Mouse (Mus musculus): ENCODE measurements around the gene Maneal. TPM values are rescaled to one million over a fixed set of nuclear protein-coding genes. Genes with fewer than 3 reads are reported as not detected.

Maneal gene
- polyA plus RNA-seq (2015; fragmentation: Nextera tagmentation; extraction: Ambion mirVana): 0.55 and 0.68 TPM in 2 replicates

GRCm38 (mm10) chr4:124861283-124862188 lies at the start of gene Maneal:
Maneal (minus strand) TSS chr4:124862171.
- H3K27ac ChIP-seq: no peak within 1 kb of the TSS
- H3K9me3 ChIP-seq: no peaks in the 10 kb centered on the region
- H3K36me3 ChIP-seq: no peaks in the 10 kb centered on the region
- peaks cover 32% of the 10 kb centered on the region for H3K27me3 ChIP-seq (replicated peaks)
- H3K4me3 ChIP-seq (replicated peaks): peak within 1 kb of the TSS; percentile 49
- WGBS: 4% methylated on average over 70 of the region's 77 CpGs
- no peak within 1 kb of the TSS for H3K9ac ChIP-seq
- H3K4me1 ChIP-seq: 0 out of 2 replicates have a peak, but pooled peaks cover 5% of the 10 kb centered on the region
- 0 out of 2 replicates have a peak, but pooled peaks have one; percentile 27 for ATAC-seq (ENCODE audit: insufficient read depth, low FRiP score, low read depth)
- peak within 1 kb of the TSS; percentile 84 for H3K4me2 ChIP-seq

DNA sequence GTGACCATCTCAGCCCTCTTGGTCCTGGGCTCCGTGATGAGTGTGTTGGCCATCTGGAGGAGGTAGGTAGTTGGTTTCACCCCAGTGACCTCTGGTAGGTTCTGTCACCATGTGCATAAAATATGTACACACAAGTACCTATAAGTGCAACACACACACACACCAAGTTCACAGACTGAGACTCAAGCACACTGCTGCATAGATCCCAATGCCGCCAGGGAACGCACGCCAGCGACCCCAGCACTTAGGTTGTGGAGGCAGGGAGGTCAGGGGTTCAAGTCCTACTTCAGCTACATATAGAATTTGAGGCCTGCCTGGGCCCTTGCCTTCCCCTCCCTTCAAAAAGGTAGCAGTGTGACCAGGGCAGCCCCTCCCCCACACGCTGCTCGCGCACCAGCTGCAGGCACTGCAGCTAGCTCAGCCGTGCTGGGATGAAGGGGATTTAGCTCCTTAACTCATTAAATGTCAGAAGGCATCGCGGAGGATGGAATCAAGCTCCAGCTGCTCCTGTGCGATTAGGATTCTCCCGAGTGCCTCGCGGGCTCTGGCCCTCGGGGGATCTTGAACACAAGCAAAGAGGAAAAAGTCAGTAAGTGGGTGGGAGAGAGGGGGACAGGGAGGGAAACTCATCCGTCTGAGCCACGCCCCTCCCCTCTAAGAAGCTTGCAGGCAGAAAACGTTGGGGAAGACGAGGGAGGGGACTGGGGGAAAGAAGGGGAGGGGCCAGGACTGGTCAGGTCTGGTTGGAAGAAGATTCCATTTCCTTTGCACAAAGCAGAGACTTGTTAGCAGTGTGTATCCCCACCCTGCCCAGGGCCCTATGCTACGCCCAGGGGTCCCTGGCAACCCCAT lies 44.2 kb upstream of the Maneal start:
- 7% methylated on average over 21 of the region's 21 CpGs for WGBS
- peaks cover 8% of the 10 kb centered on the region; the same call in 1 of the 2 replicates for H3K4me1 ChIP-seq
- H3K27ac ChIP-seq: no peak overlapping the region
- no peaks in the 10 kb centered on the region for H3K27me3 ChIP-seq (replicated peaks)
- H3K9me3 ChIP-seq: no peaks in the 10 kb centered on the region
- no peaks in the 10 kb centered on the region for H3K36me3 ChIP-seq
- H3K4me2 ChIP-seq: peak overlapping the region; percentile 48
- H3K4me3 ChIP-seq (replicated peaks): peak overlapping the region; percentile 19; the same call in 1 of the 2 replicates
- peak; percentile 50; the same call in 1 of the 2 replicates for ATAC-seq (ENCODE audit: insufficient read depth, low FRiP score, low read depth)
- H3K9ac ChIP-seq: no peak overlapping the region

DNA sequence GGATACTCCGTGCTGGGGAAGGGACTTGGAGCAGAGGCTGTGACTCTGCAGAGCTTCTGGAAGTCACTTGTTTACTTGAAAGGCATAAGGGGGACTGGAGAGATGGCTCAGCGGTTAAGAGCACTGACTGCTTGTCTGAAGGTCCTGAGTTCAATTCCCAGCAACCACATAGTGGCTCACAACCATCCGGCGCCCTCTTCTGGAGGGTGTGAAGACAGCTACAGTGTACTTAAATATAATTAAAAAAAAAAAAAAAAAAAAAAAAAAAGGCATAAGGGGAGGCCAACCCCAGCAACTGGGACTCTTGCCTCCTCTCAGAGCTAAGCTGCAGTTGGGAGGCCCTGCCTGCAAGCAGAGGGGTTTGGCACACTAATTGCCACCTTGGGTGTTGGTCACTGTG lies 43.4 kb upstream of the Maneal start:
- no peak overlapping the region for H3K27ac ChIP-seq
- H3K4me3 ChIP-seq (replicated peaks): no peak overlapping the region
- 55% methylated on average over 4 of the region's 4 CpGs for WGBS
- H3K9ac ChIP-seq: no peak overlapping the region
- no peak overlapping the region for H3K4me2 ChIP-seq
- ATAC-seq (ENCODE audit: insufficient read depth, low FRiP score, low read depth): no peak
- H3K4me1 ChIP-seq: peaks cover 8% of the 10 kb centered on the region; the same call in 1 of the 2 replicates
- H3K36me3 ChIP-seq: no peaks in the 10 kb centered on the region
- H3K9me3 ChIP-seq: no peaks in the 10 kb centered on the region
- H3K27me3 ChIP-seq (replicated peaks): no peaks in the 10 kb centered on the region

DNA sequence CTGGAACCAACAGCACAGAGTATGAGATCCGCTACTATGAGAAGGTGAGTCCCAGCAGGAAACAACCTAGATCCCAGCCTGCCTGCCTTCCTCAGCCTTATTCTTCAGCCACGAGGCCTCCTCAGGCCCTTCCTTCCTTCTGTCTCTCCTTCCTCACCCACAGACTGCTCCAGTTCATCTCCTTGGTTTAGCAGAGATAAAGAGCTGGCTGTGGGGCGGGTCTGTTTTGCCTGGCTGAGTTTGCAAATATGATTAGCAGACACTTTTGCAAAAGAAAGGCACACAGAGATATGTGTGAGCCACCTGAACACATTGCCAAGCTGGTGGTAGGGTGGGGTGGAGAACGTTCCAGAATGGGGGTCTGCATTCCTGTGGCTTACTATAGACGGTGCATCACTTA lies 37.9 kb upstream of the Maneal start:
- H3K9ac ChIP-seq: no peak overlapping the region
- peaks cover 2% of the 10 kb centered on the region; the same call in 1 of the 2 replicates for H3K4me1 ChIP-seq
- no peak overlapping the region for H3K27ac ChIP-seq
- H3K4me2 ChIP-seq: no peak overlapping the region
- H3K9me3 ChIP-seq: no peaks in the 10 kb centered on the region
- peaks cover 15% of the 10 kb centered on the region for H3K27me3 ChIP-seq (replicated peaks)
- no peak overlapping the region for H3K4me3 ChIP-seq (replicated peaks)
- H3K36me3 ChIP-seq: no peaks in the 10 kb centered on the region
- ATAC-seq (ENCODE audit: insufficient read depth, low FRiP score, low read depth): no peak
- WGBS: 41% methylated on average over 5 of the region's 5 CpGs

GRCm38 (mm10) chr4:124898428-124898827 lies 36.5 kb upstream of the Maneal start:
- Histone ChIP-seq H3K9me3 (no peaks in the 10 kb centered on the region), H3K27me3 (replicated peaks) (peaks cover 30% of the 10 kb centered on the region), H3K4me1 (peaks cover 5% of the 10 kb centered on the region; the same call in 1 of the 2 replicates), H3K36me3 (no peaks in the 10 kb centered on the region), H3K4me2 (no peak overlapping the region), H3K4me3 (replicated peaks) (no peak overlapping the region), H3K9ac (no peak overlapping the region), H3K27ac (no peak overlapping the region)
- no peak for ATAC-seq (ENCODE audit: insufficient read depth, low FRiP score, low read depth)
- WGBS: 56% methylated on average over 10 of the region's 10 CpGs

DNA sequence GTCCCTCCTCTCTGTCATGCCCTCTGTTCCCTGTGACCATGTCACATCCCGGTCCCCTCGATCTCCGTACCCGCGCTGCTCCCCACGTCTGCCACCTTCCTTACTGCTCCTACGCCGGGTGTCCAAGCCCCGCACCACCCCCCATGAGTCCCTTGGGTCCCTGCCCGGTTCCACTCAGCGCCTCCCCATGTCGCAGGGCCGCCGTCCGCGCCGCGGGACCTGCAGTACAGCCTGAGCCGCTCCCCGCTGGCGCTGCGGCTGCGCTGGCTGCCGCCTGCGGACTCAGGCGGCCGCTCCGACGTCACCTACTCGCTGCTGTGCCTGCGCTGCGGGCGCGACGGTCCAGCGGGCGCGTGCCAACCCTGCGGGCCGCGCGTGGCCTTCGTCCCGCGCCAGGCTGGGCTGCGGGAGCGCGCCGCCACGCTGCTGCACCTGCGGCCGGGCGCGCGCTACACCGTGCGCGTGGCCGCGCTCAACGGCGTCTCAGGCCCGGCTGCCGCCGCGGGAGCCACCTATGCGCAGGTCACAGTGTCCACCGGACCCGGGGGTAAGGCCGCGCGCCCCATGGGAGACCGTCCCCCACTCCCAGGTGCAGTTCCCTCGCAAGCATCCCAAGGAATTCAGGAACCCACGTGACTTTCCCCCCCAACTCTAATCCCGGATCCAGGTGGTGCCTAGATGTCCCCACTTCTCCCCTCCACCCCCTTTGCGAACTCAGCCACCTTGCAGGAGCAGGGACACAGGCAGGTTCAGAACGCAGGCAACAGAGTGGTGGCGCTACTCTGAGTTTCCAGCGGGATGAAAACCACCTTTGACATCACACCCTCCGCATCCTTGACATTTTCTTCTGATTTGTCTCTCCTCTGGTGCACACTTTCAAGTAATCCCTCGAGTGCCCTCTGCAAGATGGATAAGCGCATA lies 32.8 kb upstream of the Maneal start:
- H3K4me1 ChIP-seq: peaks cover 5% of the 10 kb centered on the region; the same call in 1 of the 2 replicates
- peak overlapping the region; percentile 41 for H3K4me3 ChIP-seq (replicated peaks)
- peak overlapping the region; percentile 71 for H3K4me2 ChIP-seq
- 1% methylated on average over 81 of the region's 83 CpGs for WGBS
- no peaks in the 10 kb centered on the region for H3K9me3 ChIP-seq
- no peak overlapping the region for H3K9ac ChIP-seq
- peak; percentile 58 for ATAC-seq (ENCODE audit: insufficient read depth, low FRiP score, low read depth)
- no peak overlapping the region for H3K27ac ChIP-seq
- H3K27me3 ChIP-seq (replicated peaks): peaks cover 54% of the 10 kb centered on the region
- H3K36me3 ChIP-seq: no peaks in the 10 kb centered on the region

GRCm38 (mm10) chr4:124893769-124894168 lies 31.8 kb upstream of the Maneal start:
- Histone ChIP-seq H3K9ac (no peak overlapping the region), H3K27me3 (replicated peaks) (peaks cover 54% of the 10 kb centered on the region), H3K27ac (no peak overlapping the region), H3K36me3 (no peaks in the 10 kb centered on the region), H3K4me1 (peaks cover 5% of the 10 kb centered on the region; the same call in 1 of the 2 replicates), H3K4me3 (replicated peaks) (no peak overlapping the region), H3K4me2 (no peak overlapping the region), H3K9me3 (no peaks in the 10 kb centered on the region)
- ATAC-seq (ENCODE audit: insufficient read depth, low FRiP score, low read depth): no peak
- 35% methylated on average over 6 of the region's 6 CpGs for WGBS

- Histone ChIP-seq H3K4me1 (peaks cover 5% of the 10 kb centered on the region; the same call in 1 of the 2 replicates), H3K27me3 (replicated peaks) (peaks cover 65% of the 10 kb centered on the region), H3K4me3 (replicated peaks) (no peak overlapping the region), H3K9me3 (no peaks in the 10 kb centered on the region), H3K36me3 (no peaks in the 10 kb centered on the region), H3K9ac (no peak overlapping the region), H3K27ac (no peak overlapping the region), H3K4me2 (no peak overlapping the region)
- WGBS: 66% methylated on average over 5 of the region's 5 CpGs
- ATAC-seq (ENCODE audit: insufficient read depth, low FRiP score, low read depth): no peak
Observed at GRCm38 (mm10) chr4:124890831-124891230, 28.9 kb upstream of the Maneal start.

- H3K4me1 ChIP-seq: peaks cover 3% of the 10 kb centered on the region; the same call in 1 of the 2 replicates
- ATAC-seq (ENCODE audit: insufficient read depth, low FRiP score, low read depth): no peak
- H3K27me3 ChIP-seq (replicated peaks): peaks cover 64% of the 10 kb centered on the region
- no peak overlapping the region for H3K9ac ChIP-seq
- no peaks in the 10 kb centered on the region for H3K9me3 ChIP-seq
- no peak overlapping the region for H3K27ac ChIP-seq
- no peak overlapping the region for H3K4me3 ChIP-seq (replicated peaks)
- H3K36me3 ChIP-seq: no peaks in the 10 kb centered on the region
- WGBS: 80% methylated on average over 2 of the region's 2 CpGs
- H3K4me2 ChIP-seq: no peak overlapping the region
Observed at GRCm38 (mm10) chr4:124889935-124890334, 28.0 kb upstream of the Maneal start.

- Histone ChIP-seq H3K4me2 (no peak overlapping the region), H3K4me1 (no peaks in the 10 kb centered on the region), H3K36me3 (no peaks in the 10 kb centered on the region), H3K27ac (no peak overlapping the region), H3K4me3 (replicated peaks) (no peak overlapping the region), H3K27me3 (replicated peaks) (peaks cover 61% of the 10 kb centered on the region), H3K9ac (no peak overlapping the region), H3K9me3 (no peaks in the 10 kb centered on the region)
- WGBS: 79% methylated on average over 7 of the region's 7 CpGs
- ATAC-seq (ENCODE audit: insufficient read depth, low FRiP score, low read depth): no peak
Observed at GRCm38 (mm10) chr4:124888702-124889101, 26.7 kb upstream of the Maneal start.

All from stomach, embryonic 15.5 days (tissue).